Mouse (Mus musculus) liver, adult 2 months (tissue): ENCODE results near the gene Fthl17f.

Experiments used
- CTCF ChIP-seq: fragments of 200-500 bp; IDR thresholded peaks from 2 replicates; pipeline ENCODE4 v1.5.1; 2011; ENCODE audit warnings: low read depth, low read length, control low read depth
- POLR2A ChIP-seq: fragments of 200-500 bp; IDR thresholded peaks from 2 replicates; pipeline ENCODE4 v1.6.1; 2011; ENCODE audit warnings: low read length, control low read depth; ENCODE audit not compliant: insufficient read depth; ENCODE audit errors: extremely low read depth

- TF ChIP-seq CTCF (no peak), POLR2A (no peak)
Measured at GRCm38 (mm10) chrX:9104262-9104661, 41.4 kb downstream of the Fthl17f start, which contains the start of gene 4930402K13Rik.
